Mouse (Mus musculus): ENCODE data around the gene Mapk1.

DNA sequence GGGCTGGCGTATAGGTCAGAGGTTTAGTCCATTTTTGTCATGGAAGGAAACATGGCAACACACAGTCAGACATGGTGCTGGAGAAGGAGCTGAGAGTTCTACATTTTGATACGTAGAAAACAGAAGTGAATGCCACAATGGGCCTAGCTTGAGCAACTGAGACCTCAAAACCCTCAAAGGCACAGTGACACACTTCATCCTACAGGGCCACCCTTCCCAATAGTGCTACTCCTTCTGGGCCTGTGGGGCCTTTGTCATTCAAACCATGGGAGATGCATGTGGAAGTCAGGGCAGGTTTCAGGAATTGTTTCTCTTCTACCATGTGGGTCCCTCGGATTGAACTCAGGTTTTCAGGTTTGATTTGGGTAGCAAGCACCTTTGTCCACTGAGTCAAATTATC lies 17.9 kb downstream of the Mapk1 start:
- TF ChIP-seq CHD2 (IDR thresholded peaks at IDR 0.05; ENCODE audit: low read length) (no peak), CTCF (conservative IDR thresholded peaks at IDR 0.05 in 1 of 2, IDR thresholded peaks at IDR 0.05 in 1 of 2; ENCODE audit: low read depth in 2 of 2, low read length in 2 of 2) (no peak), NELFE (IDR thresholded peaks at IDR 0.05; ENCODE audit: low read depth, low read length) (no peak)
